Mouse (Mus musculus) heart, adult 2 months (tissue): ENCODE measurements at regions not wholly inside any gene's neighbourhood (a gene's known extent, or its start where the extent isn't known, plus 50 kb on each side); places are given as distances from the start of the nearest gene placed in this dataset.

Source experiments
- CTCF ChIP-seq: fragments of 200-600 bp; IDR thresholded peaks from 2 replicates; pipeline ENCODE4 v1.8.1; 2022; ENCODE audit warnings: antibody characterized with exemption, mild to moderate bottlenecking, moderate library complexity
- EP300 ChIP-seq: fragments of 200-500 bp; IDR thresholded peaks from 2 replicates; pipeline ENCODE4 v1.6.1; 2011; ENCODE audit warnings: low read depth, low read length, control low read depth; ENCODE audit not compliant: insufficient read depth
- POLR2A ChIP-seq: fragments of 200-500 bp; IDR thresholded peaks from 2 replicates; pipeline ENCODE4 v1.6.1; 2011; ENCODE audit warnings: mild to moderate bottlenecking, low read depth, low read length, control low read depth; ENCODE audit not compliant: insufficient read depth

DNA sequence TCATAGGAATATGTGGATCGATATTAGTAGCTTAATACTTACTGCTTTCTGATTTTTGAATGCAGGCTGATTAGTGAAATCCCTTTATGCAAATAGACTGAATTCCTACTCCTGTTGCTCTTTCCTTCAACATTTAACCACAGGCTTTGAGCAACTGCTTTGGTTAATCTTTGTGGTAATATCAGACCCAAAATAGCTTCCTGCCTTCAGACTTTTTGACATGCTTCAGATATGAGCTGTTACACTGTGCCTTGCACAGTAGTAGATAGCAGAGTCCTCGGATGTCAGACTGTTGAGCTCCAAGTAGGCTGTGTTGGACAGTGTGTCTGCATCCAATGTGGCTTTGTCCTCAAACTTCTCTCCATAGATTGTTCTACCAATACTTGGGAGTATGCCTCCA lies 1020.6 kb downstream of the Adam6a start:
- TF ChIP-seq CTCF, result no peak
- TF ChIP-seq POLR2A, result no peak
- TF ChIP-seq EP300, result no peak
